Mouse (Mus musculus): ENCODE data around the gene Smad5. TPM values are rescaled to one million over a fixed set of nuclear protein-coding genes. Genes with fewer than 3 reads are reported as not detected.

Smad5 gene
- polyA plus RNA-seq, 1 experiment from 2014 or later: 37.2 TPM

- no peak overlapping the region for H3K4me3 ChIP-seq
- 83% methylated on average over 10 of the region's 10 CpGs for WGBS
These were observed 44.1 kb downstream of the Smad5 start for GRCm38 (mm10) chr13:56746739-56747532.

GRCm38 (mm10) chr13:56747554-56747953 is 44.7 kb downstream of the Smad5 start:
- ATAC-seq (ENCODE audit: low FRiP score, low read depth): no peak
- Histone ChIP-seq H3K4me2 (replicated peaks) (no peak overlapping the region), H3K4me1 (peaks cover 5% of the 10 kb centered on the region), H3K9me3 (no peaks in the 10 kb centered on the region), H3K27me3 (replicated peaks) (peaks cover 22% of the 10 kb centered on the region), H3K9ac (no peak overlapping the region), H3K36me3 (0 out of 2 replicates have a peak, but pooled peaks cover 5% of the 10 kb centered on the region), H3K4me3 (no peak overlapping the region), H3K27ac (no peak overlapping the region)
- 78% methylated on average over 8 of the region's 8 CpGs for WGBS

More at GRCm38 (mm10) chr13:56746739-56747532, 44.1 kb downstream of the Smad5 start:
- no peak overlapping the region for H3K27ac ChIP-seq
- peaks cover 16% of the 10 kb centered on the region for H3K27me3 ChIP-seq (replicated peaks)
- no peaks in the 10 kb centered on the region for H3K9me3 ChIP-seq
- no peak overlapping the region for H3K4me2 ChIP-seq (replicated peaks)
- H3K9ac ChIP-seq: no peak overlapping the region
- ATAC-seq (ENCODE audit: low FRiP score, low read depth): no peak
- H3K36me3 ChIP-seq: 0 out of 2 replicates have a peak, but pooled peaks cover 5% of the 10 kb centered on the region
- H3K4me1 ChIP-seq: no peaks in the 10 kb centered on the region; the same call in 1 of the 2 replicates

GRCm38 (mm10) chr13:56749377-56749776 is 46.6 kb downstream of the Smad5 start:
- Histone ChIP-seq H3K9ac (no peak overlapping the region), H3K27me3 (replicated peaks) (peaks cover 41% of the 10 kb centered on the region), H3K4me3 (no peak overlapping the region), H3K36me3 (0 out of 2 replicates have a peak, but pooled peaks cover 1% of the 10 kb centered on the region), H3K9me3 (no peaks in the 10 kb centered on the region), H3K27ac (no peak overlapping the region), H3K4me2 (replicated peaks) (no peak overlapping the region), H3K4me1 (peaks cover 17% of the 10 kb centered on the region)
- no peak for ATAC-seq (ENCODE audit: low FRiP score, low read depth)
- 88% methylated on average over 7 of the region's 7 CpGs for WGBS

GRCm38 (mm10) chr13:56751774-56752173 is 49.0 kb downstream of the Smad5 start:
- no peak overlapping the region for H3K4me3 ChIP-seq
- ATAC-seq (ENCODE audit: low FRiP score, low read depth): no peak
- no peak overlapping the region for H3K4me2 ChIP-seq (replicated peaks)
- no peak overlapping the region for H3K9ac ChIP-seq
- H3K9me3 ChIP-seq: no peaks in the 10 kb centered on the region
- H3K4me1 ChIP-seq: peaks cover 17% of the 10 kb centered on the region
- H3K27me3 ChIP-seq (replicated peaks): peaks cover 64% of the 10 kb centered on the region
- no peaks in the 10 kb centered on the region for H3K36me3 ChIP-seq
- no peak overlapping the region for H3K27ac ChIP-seq
- 23% methylated on average over 5 of the region's 5 CpGs for WGBS

GRCm38 (mm10) chr13:56752474-56753191 is 49.8 kb downstream of the Smad5 start:
- Histone ChIP-seq H3K4me3 (peak overlapping the region; percentile 40), H3K4me1 (peaks cover 20% of the 10 kb centered on the region), H3K9me3 (no peaks in the 10 kb centered on the region), H3K4me2 (replicated peaks) (peak overlapping the region; percentile 86), H3K27ac (no peak overlapping the region), H3K36me3 (no peaks in the 10 kb centered on the region), H3K9ac (peak overlapping the region; percentile 52), H3K27me3 (replicated peaks) (peaks cover 64% of the 10 kb centered on the region)
- WGBS: under 1% methylated on average over 41 of the region's 41 CpGs
- peak; percentile 25; the same call in 1 of the 2 replicates for ATAC-seq (ENCODE audit: low FRiP score, low read depth)

- Histone ChIP-seq H3K36me3 (no peaks in the 10 kb centered on the region), H3K4me1 (peaks cover 20% of the 10 kb centered on the region), H3K4me3 (peak within 1 kb of the TSS; percentile 40), H3K9me3 (no peaks in the 10 kb centered on the region), H3K27me3 (replicated peaks) (peaks cover 64% of the 10 kb centered on the region), H3K4me2 (replicated peaks) (peak within 1 kb of the TSS; percentile 86), H3K9ac (peak within 1 kb of the TSS; percentile 52), H3K27ac (no peak within 1 kb of the TSS)
- ATAC-seq (ENCODE audit: low FRiP score, low read depth): 0 out of 2 replicates have a peak, but pooled peaks have one; percentile 21
- WGBS: under 1% methylated on average over 71 of the region's 71 CpGs
These were observed 50.6 kb downstream of the Smad5 start, which contains the start of gene Gm45623 for GRCm38 (mm10) chr13:56753192-56753951. Gm45623 (minus strand) TSS chr13:56753827.

- Histone ChIP-seq H3K9ac (no peak overlapping the region), H3K27me3 (replicated peaks) (peaks cover 57% of the 10 kb centered on the region)
- ATAC-seq (ENCODE audit: low FRiP score, low read depth): no peak
These were observed 53.1 kb downstream of the Smad5 start for GRCm38 (mm10) chr13:56755871-56756270.

GRCm38 (mm10) chr13:56757201-56757600 is 54.4 kb downstream of the Smad5 start:
- Histone ChIP-seq H3K27me3 (replicated peaks) (peaks cover 45% of the 10 kb centered on the region), H3K4me2 (replicated peaks) (no peak overlapping the region), H3K9me3 (no peaks in the 10 kb centered on the region), H3K4me3 (no peak overlapping the region), H3K9ac (no peak overlapping the region), H3K36me3 (no peaks in the 10 kb centered on the region), H3K27ac (no peak overlapping the region), H3K4me1 (peaks cover 20% of the 10 kb centered on the region)
- ATAC-seq (ENCODE audit: low FRiP score, low read depth): no peak
- WGBS: 47% methylated on average over 12 of the region's 12 CpGs

More at GRCm38 (mm10) chr13:56755871-56756270, 53.1 kb downstream of the Smad5 start:
- peaks cover 20% of the 10 kb centered on the region for H3K4me1 ChIP-seq
- H3K4me3 ChIP-seq: no peak overlapping the region
- 71% methylated on average over 6 of the region's 6 CpGs for WGBS
- no peak overlapping the region for H3K4me2 ChIP-seq (replicated peaks)
- H3K36me3 ChIP-seq: no peaks in the 10 kb centered on the region
- no peak overlapping the region for H3K27ac ChIP-seq
- no peaks in the 10 kb centered on the region for H3K9me3 ChIP-seq

GRCm38 (mm10) chr13:56758492-56758891 is 55.7 kb downstream of the Smad5 start:
- Histone ChIP-seq H3K4me3 (no peak overlapping the region), H3K9ac (no peak overlapping the region), H3K27ac (no peak overlapping the region), H3K4me2 (replicated peaks) (no peak overlapping the region), H3K4me1 (peaks cover 15% of the 10 kb centered on the region), H3K27me3 (replicated peaks) (peaks cover 33% of the 10 kb centered on the region), H3K9me3 (no peaks in the 10 kb centered on the region), H3K36me3 (no peaks in the 10 kb centered on the region)
- WGBS: 31% methylated on average over 6 of the region's 6 CpGs
- no peak for ATAC-seq (ENCODE audit: low FRiP score, low read depth)

- Histone ChIP-seq H3K9me3 (no peaks in the 10 kb centered on the region), H3K4me2 (replicated peaks) (no peak overlapping the region), H3K27ac (no peak overlapping the region), H3K4me3 (no peak overlapping the region), H3K4me1 (peaks cover 9% of the 10 kb centered on the region; the same call in 1 of the 2 replicates), H3K9ac (no peak overlapping the region), H3K27me3 (replicated peaks) (0 out of 2 replicates have a peak, but pooled peaks cover 3% of the 10 kb centered on the region), H3K36me3 (no peaks in the 10 kb centered on the region)
- ATAC-seq (ENCODE audit: low FRiP score, low read depth): no peak
- WGBS: 40% methylated on average over 13 of the region's 13 CpGs
These were observed 59.8 kb downstream of the Smad5 start for GRCm38 (mm10) chr13:56762446-56763229.

Data from neural tube, embryonic 12.5 days (tissue).